Mouse (Mus musculus): ENCODE measurements around the gene Rab1a.

Gene Rab1a

DNA sequence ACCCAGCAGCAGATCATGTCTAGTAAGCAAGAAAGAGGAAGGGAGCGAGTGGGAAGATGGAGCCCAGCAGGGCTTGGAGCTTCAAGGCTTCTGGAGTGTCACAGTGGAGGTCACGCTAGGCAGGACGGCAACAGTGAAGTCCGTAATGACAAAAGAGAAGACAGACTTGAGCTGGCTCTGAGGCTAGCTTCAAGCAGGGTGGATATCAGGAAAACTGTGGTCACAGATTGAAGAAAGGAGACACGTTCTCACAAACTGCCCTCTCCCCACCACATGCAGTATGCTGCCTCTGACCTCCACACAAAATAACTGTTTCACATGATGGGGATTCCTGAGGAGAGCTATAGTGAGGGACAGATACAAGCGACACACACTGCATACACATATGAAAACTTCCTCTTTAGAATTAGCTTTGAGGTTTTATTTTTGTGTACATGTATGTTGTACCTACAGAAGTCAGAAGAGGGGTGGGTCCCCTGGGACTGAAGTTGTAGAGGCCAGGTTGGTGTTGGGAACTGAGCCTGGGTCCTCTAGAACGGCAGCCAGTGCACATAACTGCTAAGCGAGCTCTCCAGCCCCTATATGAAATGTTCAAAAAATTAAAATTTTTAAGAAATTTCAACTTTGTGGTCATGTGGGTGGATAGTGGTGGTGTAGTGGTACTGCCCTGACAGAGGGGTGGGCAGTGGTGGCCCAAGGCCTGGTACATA is 46.1 kb downstream of the Rab1a start:
- DNase-seq (ENCODE audit: low read depth, low spot score), result no peak

DNA sequence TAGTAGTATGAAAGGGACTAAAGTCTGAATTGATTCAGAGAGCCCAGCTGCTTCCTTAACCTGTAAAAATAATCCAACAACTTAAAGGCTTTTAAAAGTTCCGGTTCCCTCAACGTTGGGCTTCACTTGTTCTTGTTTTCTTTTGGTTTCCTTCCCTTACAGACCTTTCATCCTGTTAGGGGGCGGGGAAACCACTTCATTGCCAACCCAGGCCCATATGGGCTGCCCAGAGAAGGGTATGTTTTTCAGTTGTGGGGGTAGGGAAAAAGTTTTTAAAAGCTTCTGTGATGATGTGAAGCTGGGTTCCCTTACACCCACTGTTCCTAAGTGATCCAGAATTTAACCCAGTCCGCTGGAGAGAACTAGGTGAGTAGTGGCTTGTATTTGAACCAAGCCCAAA is 47.0 kb downstream of the Rab1a start:
- DNase-seq (ENCODE audit: low read depth, low spot score), result peak; percentile 44

DNA sequence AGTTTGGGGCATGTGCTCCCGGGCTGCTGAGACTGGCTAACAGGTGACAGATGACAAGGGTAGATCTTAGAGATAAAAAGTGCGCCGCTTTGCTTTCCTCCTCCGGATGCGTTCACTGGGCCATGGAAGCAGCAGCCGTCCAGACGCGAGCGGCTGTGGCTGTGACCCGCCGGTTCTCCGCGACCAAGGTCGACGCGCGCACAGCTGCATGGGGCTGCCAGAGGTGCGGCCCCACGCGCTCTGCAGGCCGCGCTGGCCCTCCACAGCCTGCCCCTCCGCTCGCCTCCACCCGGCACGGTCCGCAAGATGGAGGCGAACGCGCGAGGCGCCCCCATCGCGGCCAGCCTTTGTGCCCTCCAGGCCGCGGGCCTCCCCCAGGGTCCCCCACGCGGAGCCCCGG is 47.6 kb downstream of the Rab1a start:
- DNase-seq (ENCODE audit: low read depth, low spot score), result peak; percentile 46

DNA sequence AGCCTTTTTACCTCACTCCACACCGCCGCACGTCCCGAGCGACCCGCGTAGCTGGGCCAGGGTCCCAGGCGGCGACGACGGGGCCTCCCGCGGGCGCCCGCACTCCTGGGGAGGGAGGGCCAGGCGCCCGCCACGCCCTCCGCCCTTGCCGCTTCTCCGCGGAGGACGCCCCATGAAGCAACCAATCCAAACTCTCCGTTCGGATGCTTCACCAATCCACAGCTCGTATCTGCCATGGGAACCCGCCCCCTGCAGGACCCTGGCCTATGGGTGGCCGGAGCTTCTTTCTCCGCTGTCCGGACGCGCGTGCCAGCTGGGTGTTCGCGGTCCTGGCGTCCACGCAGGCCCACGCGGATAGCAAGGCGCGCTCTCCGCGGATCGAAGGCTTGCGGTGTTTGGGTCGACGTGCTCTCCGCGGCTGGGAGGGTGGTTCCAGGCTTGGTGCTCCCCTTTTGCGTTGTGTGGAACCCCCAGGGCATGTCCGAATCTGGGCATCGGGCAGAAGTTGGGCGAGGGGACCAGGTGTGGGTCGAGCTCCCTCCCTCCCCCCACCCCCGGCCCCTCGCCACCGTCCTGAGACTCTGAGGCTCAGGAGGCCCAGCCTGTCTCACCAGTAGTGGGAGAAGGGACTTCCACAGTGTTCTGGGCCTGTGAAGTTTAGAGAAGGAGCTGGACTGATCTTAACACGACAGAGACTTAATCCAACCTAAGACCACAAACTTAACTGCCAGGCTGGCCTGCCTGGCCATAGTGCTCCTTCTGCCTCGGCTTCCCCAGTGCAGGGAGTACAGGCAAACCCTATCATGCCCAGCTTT is 48.3 kb downstream of the Rab1a start, which contains the start of gene Cep68:
TSS of gene Cep68 (minus strand) at position 134 of the 815 bp plus-strand sequence.
- peak; percentile 98 for DNase-seq (ENCODE audit: low read depth, low spot score)

DNA sequence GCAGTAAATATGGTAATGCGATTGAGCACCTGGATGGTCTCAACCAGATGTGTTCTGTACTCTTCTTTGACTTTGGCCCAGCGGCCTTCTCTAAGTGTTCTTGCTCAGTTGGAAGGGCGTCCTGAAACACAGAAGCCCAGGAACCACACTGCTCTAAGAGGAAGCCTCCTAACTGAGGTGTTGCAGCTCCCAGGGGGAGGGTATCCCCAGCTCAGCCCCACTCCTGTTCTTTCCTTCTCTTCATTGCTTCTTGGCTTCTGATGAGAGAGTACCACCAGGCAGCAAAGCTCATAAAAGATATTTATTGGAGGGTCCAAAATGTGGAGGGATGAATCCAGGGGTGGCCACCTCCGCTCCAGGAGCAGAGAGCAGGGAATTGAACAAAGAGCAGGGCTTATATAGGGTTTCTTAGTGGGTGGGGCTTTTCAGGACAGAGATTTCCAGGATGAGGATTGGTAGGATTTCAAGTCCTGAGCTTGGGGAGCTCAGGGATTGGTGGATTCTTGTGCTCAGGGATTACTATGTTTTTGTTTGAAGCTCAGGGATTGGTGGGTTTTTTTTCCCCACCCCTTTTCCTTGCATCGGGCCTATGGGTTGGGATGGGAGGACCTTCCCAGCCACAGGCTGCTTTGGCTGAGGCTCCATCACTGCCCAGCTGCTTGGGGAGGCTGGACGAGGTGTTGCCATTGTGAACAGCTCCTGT is 49.4 kb downstream of the Rab1a start:
- peak; percentile 88 for DNase-seq (ENCODE audit: low read depth, low spot score)

DNA sequence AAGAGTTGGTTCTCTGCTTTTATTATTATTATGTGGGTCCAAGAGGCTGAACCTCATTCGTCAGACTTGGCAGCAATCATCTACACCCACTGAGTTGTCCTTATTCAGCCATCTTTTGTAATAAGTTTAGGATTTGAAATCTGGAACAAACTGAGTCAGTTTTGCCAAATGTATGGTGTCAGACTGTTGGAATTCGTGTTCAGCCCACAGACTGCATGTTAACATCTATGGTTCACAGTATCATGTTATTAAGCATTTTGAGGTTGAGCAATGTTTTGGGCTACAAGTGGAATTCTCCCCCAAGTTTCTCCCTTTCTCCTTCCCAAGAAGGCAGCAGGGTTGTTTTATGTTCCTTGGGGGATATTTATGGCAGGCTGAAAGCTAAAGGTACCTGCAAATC is 51.9 kb downstream of the Rab1a start:
- no peak for DNase-seq (ENCODE audit: low read depth, low spot score)

DNA sequence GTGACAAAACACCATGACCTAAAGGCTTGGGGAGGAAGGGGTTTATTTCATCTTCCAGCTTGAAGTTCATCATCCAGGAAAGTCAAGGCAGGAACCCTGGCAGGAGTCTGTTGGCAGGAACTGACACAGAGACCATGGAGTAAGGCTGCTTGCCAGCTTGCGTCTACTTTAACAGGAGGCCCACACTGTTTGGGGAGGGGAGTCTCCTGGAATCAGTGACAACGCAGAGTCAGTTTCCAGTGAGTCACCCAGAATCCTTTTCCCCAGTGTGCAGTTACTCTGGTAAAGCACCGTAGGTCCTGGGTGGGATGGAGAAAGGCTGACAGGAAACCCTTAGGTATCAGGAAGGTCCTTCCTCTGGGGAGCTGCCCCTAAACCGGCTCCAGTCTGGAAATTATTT is 53.6 kb downstream of the Rab1a start:
- DNase-seq (ENCODE audit: low read depth, low spot score), result no peak

DNA sequence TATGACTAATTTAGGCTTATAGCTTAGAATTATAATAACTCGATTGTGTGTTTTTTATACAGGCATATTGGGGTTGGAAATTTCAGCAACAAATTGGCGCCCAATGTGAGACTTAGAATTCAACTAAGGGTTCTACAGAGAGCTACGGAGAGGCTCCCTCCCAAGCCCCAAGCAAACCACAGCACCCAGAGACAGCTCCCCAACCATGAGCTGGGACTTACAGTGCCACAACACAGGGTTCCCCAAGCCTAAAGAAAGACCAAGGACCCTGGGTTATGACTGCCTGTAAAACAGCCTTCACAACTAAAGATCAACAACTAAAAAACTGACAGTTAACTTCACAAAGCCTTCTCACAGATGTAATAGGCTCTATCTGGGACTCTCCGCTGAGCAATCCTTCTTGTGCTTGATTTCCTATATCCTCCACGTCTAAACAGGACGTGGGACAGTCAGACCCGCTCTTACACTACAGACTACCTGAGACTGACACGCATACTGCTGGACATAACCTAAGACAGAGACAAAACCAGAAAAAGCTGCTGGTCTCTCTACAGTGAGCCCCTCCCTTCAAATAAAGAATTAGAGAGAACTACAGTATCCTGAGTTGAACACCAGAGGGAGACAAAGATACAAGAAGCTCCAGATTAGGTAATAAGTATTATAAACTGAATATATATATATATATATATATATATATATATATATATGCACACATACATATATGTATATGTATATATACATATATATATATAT is 61.6 kb downstream of the Rab1a start:
- DNase-seq (ENCODE audit: low read depth, low spot score), result peak; percentile 53

DNA sequence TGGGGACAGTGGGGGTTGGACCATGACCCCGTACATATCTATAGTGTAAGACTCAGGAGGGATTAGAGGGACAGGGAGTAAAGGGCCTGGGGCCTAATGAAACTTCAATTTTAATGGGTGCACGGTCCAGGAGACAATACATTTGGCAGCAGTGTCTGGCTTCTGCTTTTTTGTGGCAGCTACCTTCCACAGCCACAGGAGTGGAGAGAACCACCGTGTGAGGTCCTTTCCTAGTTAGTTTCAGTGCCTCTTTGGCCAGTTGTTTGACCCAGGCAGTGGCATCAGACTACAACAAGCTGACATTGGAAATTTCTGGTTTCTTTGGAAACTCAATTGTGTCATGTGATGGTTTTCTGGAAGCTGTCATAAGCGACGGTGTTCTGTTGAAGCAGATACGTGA is 68.7 kb downstream of the Rab1a start:
- DNase-seq (ENCODE audit: low read depth, low spot score), result no peak

DNA sequence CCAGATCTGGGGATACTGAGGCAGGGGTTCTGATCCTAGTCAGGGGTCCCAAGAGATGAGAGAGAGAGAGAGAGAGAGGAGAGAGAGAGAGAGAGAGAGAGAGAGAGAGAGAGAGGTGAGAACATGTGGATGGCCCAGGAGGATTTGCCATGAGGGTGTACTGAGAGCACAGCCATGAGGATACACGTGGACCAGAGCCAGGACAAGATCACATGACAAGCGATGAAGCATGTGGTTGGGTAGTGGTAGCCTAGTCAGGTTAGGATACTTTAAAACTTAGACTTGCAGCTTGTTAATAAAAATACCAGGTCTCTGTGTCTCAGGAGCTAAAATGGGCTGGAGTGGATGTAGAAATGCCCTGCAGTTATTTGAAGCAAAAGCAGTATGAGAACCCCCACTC is 74.7 kb downstream of the Rab1a start:
- DNase-seq (ENCODE audit: low read depth, low spot score), result no peak

All from R1 (cell line).